Mouse (Mus musculus): ENCODE data around the gene Sult1b1. TPM values are rescaled to one million over a fixed set of nuclear protein-coding genes. Genes with fewer than 3 reads are reported as not detected.

Sult1b1 gene
- total and polyA plus RNA-seq, 3 experiments, result not detected

DNA sequence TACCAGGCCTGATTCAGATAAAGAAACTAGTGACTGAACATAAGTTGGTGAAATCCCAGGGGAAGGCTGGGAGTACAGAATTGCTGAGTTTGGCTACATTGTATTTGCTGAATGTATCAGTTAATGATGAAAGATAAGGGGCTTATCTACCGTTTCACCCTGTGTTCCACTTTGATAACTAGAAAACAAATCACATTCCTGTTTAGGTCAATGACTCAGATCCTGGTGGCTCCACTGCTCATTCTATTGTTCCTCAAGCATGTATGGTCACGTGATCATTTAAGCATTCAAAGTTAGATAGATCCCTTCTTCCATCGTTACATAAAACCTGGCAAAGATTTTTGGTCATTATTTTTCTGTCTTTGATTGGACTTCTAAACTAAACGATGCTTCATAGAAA, 24.5 kb upstream of the Sult1b1 start:
- H3K79me2 ChIP-seq (replicated peaks; ENCODE audit: control insufficient read depth, extremely low read depth, insufficient read depth, poor library complexity, severe bottlenecking), result no peaks in the 10 kb centered on the region
- H3K9me3 ChIP-seq (replicated peaks; ENCODE audit: low read length), result no peaks in the 10 kb centered on the region
- H3K4me3 ChIP-seq (replicated peaks in 1 of 3; ENCODE audit: low read depth in 2 of 3, low read length in 2 of 3, poor library complexity in 1 of 3), result no peak overlapping the region
- dilution Hi-C loops (cut with MboI; ENCODE audit: extremely low pct_ligation_motif_present, extremely low pct_unique_long_range_greater_than_20kb, low sequenced_read_pairs) (no loop called here), in situ Hi-C loops (cut with MboI; ENCODE audit: low pct_ligation_motif_present, low pct_unique_long_range_greater_than_20kb, low sequenced_read_pairs) (no loop called here)
- no peak for DNase-seq (ENCODE audit: extremely low read depth)
- H3K9ac ChIP-seq (ENCODE audit: insufficient read depth, low read depth), result no peak overlapping the region
- no peaks in the 10 kb centered on the region for H3K27me3 ChIP-seq (replicated peaks)
- TF ChIP-seq CHD2 (IDR thresholded peaks at IDR 0.05; ENCODE audit: low read length) (no peak), ZMIZ1 (IDR thresholded peaks at IDR 0.05; ENCODE audit: low read depth, low read length) (no peak), KAT2A (IDR thresholded peaks at IDR 0.05; ENCODE audit: insufficient replicate concordance, low read length) (no peak)
- no peaks in the 10 kb centered on the region for H3K36me3 ChIP-seq (replicated peaks in 1 of 2; ENCODE audit: control insufficient read depth in 1 of 2, insufficient read depth in 1 of 2, low read length in 1 of 2)
- H3K4me2 ChIP-seq (ENCODE audit: insufficient read depth, low read depth, poor library complexity, severe bottlenecking), result no peak overlapping the region
- no peaks in the 10 kb centered on the region for H3K4me1 ChIP-seq (ENCODE audit: control insufficient read depth in 1 of 2, insufficient read depth in 2 of 2)
- no peak overlapping the region for H3K27ac ChIP-seq (ENCODE audit: insufficient read depth, low read depth)

- no peaks in the 10 kb centered on the region for H3K27me3 ChIP-seq (replicated peaks)
- no peaks in the 10 kb centered on the region for H3K79me2 ChIP-seq (replicated peaks; ENCODE audit: control insufficient read depth, extremely low read depth, insufficient read depth, poor library complexity, severe bottlenecking)
- no peaks in the 10 kb centered on the region for H3K4me1 ChIP-seq (ENCODE audit: control insufficient read depth in 1 of 2, insufficient read depth in 2 of 2)
- peak; percentile 26 for DNase-seq (ENCODE audit: extremely low read depth)
- TF ChIP-seq JUND (conservative IDR thresholded peaks at IDR 0.05; ENCODE audit: low read depth, low read length) (no peak), POLR2A (IDR thresholded peaks at IDR 0.05; ENCODE audit: low read depth, low read length) (no peak), SMC3 (IDR thresholded peaks at IDR 0.05; ENCODE audit: low read depth, low read length) (peak; percentile 21; the same call in 1 of the 2 replicates), POLR2AphosphoS2 (IDR thresholded peaks at IDR 0.05; ENCODE audit: low read depth, low read length) (no peak), IRF4 (IDR thresholded peaks at IDR 0.05; ENCODE audit: low read depth, low read length) (no peak), ZNF384 (IDR thresholded peaks at IDR 0.05; ENCODE audit: low read depth, low read length) (no peak), CTCF (conservative IDR thresholded peaks at IDR 0.05 in 1 of 2, IDR thresholded peaks at IDR 0.05 in 1 of 2; ENCODE audit: low read depth in 2 of 2, low read length in 2 of 2) (peak in 1 of 2 experiments; percentile 40; a peak in 2 of 4 replicates), RAD21 (IDR thresholded peaks at IDR 0.05; ENCODE audit: low read depth, low read length) (peak; percentile 36)
- no peak overlapping the region for H3K9ac ChIP-seq (ENCODE audit: insufficient read depth, low read depth)
- dilution Hi-C loops (cut with MboI; ENCODE audit: extremely low pct_ligation_motif_present, extremely low pct_unique_long_range_greater_than_20kb, low sequenced_read_pairs) (no loop called here), in situ Hi-C loops (cut with MboI; ENCODE audit: low pct_ligation_motif_present, low pct_unique_long_range_greater_than_20kb, low sequenced_read_pairs) (no loop called here)
- H3K4me2 ChIP-seq (ENCODE audit: insufficient read depth, low read depth, poor library complexity, severe bottlenecking), result no peak overlapping the region
- H3K27ac ChIP-seq (ENCODE audit: insufficient read depth, low read depth), result no peak overlapping the region
- no peaks in the 10 kb centered on the region for H3K9me3 ChIP-seq (replicated peaks; ENCODE audit: low read length)
- no peak overlapping the region for H3K4me3 ChIP-seq (replicated peaks in 1 of 3; ENCODE audit: low read depth in 2 of 3, low read length in 2 of 3, poor library complexity in 1 of 3)
- H3K36me3 ChIP-seq (replicated peaks in 1 of 2; ENCODE audit: control insufficient read depth in 1 of 2, insufficient read depth in 1 of 2, low read length in 1 of 2), result no peaks in the 10 kb centered on the region
These were observed 22.1 kb upstream of the Sult1b1 start for GRCm38 (mm10) chr5:87560145-87560544.

GRCm38 (mm10) chr5:87550935-87551334, 12.9 kb upstream of the Sult1b1 start:
- H3K36me3 ChIP-seq (replicated peaks in 1 of 2; ENCODE audit: control insufficient read depth in 1 of 2, insufficient read depth in 1 of 2, low read length in 1 of 2), result no peaks in the 10 kb centered on the region
- no peak overlapping the region for H3K4me3 ChIP-seq (replicated peaks in 1 of 3; ENCODE audit: low read depth in 2 of 3, low read length in 2 of 3, poor library complexity in 1 of 3)
- dilution Hi-C loops (cut with MboI; ENCODE audit: extremely low pct_ligation_motif_present, extremely low pct_unique_long_range_greater_than_20kb, low sequenced_read_pairs), result no loop called here
- no peak overlapping the region for H3K4me2 ChIP-seq (ENCODE audit: insufficient read depth, low read depth, poor library complexity, severe bottlenecking)
- peak; percentile 33 for DNase-seq (ENCODE audit: extremely low read depth)
- no peaks in the 10 kb centered on the region for H3K79me2 ChIP-seq (replicated peaks; ENCODE audit: control insufficient read depth, extremely low read depth, insufficient read depth, poor library complexity, severe bottlenecking)
- no peak overlapping the region for H3K27ac ChIP-seq (ENCODE audit: insufficient read depth, low read depth)
- H3K4me1 ChIP-seq (ENCODE audit: control insufficient read depth in 1 of 2, insufficient read depth in 2 of 2), result 0 out of 4 replicates have a peak, but pooled peaks cover 0 to 2% of the 10 kb centered on the region in 2 experiments
- in situ Hi-C loops (cut with MboI; ENCODE audit: low pct_ligation_motif_present, low pct_unique_long_range_greater_than_20kb, low sequenced_read_pairs), result no loop called here
- TF ChIP-seq ETS1 (conservative IDR thresholded peaks at IDR 0.05; ENCODE audit: low read depth, low read length) (no peak), KAT2A (IDR thresholded peaks at IDR 0.05; ENCODE audit: insufficient replicate concordance, low read length) (no peak), ZNF384 (IDR thresholded peaks at IDR 0.05; ENCODE audit: low read depth, low read length) (no peak), USF1 (IDR thresholded peaks at IDR 0.05; ENCODE audit: low read depth, low read length) (no peak), BHLHE40 (IDR thresholded peaks at IDR 0.05; ENCODE audit: low read depth, low read length) (no peak), MXI1 (IDR thresholded peaks at IDR 0.05; ENCODE audit: low read depth, low read length) (no peak), TBP (conservative IDR thresholded peaks at IDR 0.05; ENCODE audit: low read depth, low read length) (no peak), CHD1 (IDR thresholded peaks at IDR 0.05; ENCODE audit: low read depth, low read length) (no peak), MAX (IDR thresholded peaks at IDR 0.05; ENCODE audit: low read length) (no peak), PAX5 (IDR thresholded peaks at IDR 0.05; ENCODE audit: low read length) (no peak), ZC3H11A (IDR thresholded peaks at IDR 0.05; ENCODE audit: low read depth, low read length) (no peak), CTCF (conservative IDR thresholded peaks at IDR 0.05 in 1 of 2, IDR thresholded peaks at IDR 0.05 in 1 of 2; ENCODE audit: low read depth in 2 of 2, low read length in 2 of 2) (peak; percentile 15 to 41; a peak in 3 of 4 replicates), RAD21 (IDR thresholded peaks at IDR 0.05; ENCODE audit: low read depth, low read length) (peak; percentile 45), TCF12 (IDR thresholded peaks at IDR 0.05; ENCODE audit: low read depth, low read length) (no peak)
- H3K9ac ChIP-seq (ENCODE audit: insufficient read depth, low read depth), result no peak overlapping the region
- no peaks in the 10 kb centered on the region for H3K9me3 ChIP-seq (replicated peaks; ENCODE audit: low read length)
- H3K27me3 ChIP-seq (replicated peaks), result no peaks in the 10 kb centered on the region
